Mouse (Mus musculus) intestine, postnatal 0 days (tissue): ENCODE data around the gene Pick1. TPM values are rescaled to one million over a fixed set of nuclear protein-coding genes. Genes with fewer than 3 reads are reported as not detected.

ENCODE experiments used
- ATAC-seq: fragments of 200-750 bp; cut with Nextera tagmentation; 2 replicates; pipeline ENCODE4 v1.8.0; 2017; ENCODE audit warnings: mild to moderate bottlenecking, moderate TSS enrichment, moderate library complexity
- H3K27ac ChIP-seq: fragments of 300-500 bp; sonication (generic); 2 replicates; pipeline ENCODE4 v1.5.1; 2014; ENCODE audit warnings: mild to moderate bottlenecking, low read depth, low read length, moderate library complexity
- H3K27me3 ChIP-seq: fragments of 300-500 bp; sonication (generic); replicated peaks from 2 replicates; pipeline ENCODE4 v1.6.1; 2014; ENCODE audit warnings: low read length, mixed read lengths; ENCODE audit not compliant: control insufficient read depth, insufficient read depth
- H3K36me3 ChIP-seq: fragments of 300-500 bp; sonication (generic); 2 replicates; pipeline ENCODE4 v1.6.1; 2014; ENCODE audit warnings: mild to moderate bottlenecking, moderate library complexity; ENCODE audit not compliant: control insufficient read depth, insufficient read depth
- H3K4me1 ChIP-seq: fragments of 300-500 bp; sonication (generic); replicated peaks from 2 replicates; pipeline ENCODE4 v1.6.1; 2014; ENCODE audit warnings: antibody characterized with exemption, low read length, mixed read lengths; ENCODE audit not compliant: control insufficient read depth, insufficient read depth
- H3K4me2 ChIP-seq: fragments of 300-500 bp; sonication (generic); replicated peaks from 2 replicates; pipeline ENCODE4 v1.6.1; 2014; ENCODE audit warnings: low read depth, mild to moderate bottlenecking, moderate library complexity
- H3K4me3 ChIP-seq: fragments of 300-500 bp; sonication (generic); 2 replicates; pipeline ENCODE4 v1.5.1; 2014; ENCODE audit warnings: low read depth, low read length
- H3K9ac ChIP-seq: fragments of 300-500 bp; sonication (generic); 2 replicates; pipeline ENCODE4 v1.6.1; 2014; ENCODE audit warnings: mild to moderate bottlenecking, low read depth, low read length
- H3K9me3 ChIP-seq: fragments of 300-500 bp; sonication (generic); 2 replicates; pipeline ENCODE4 v1.6.1; 2016; ENCODE audit warnings: mixed run types; ENCODE audit not compliant: control insufficient read depth
- CTCF ChIP-seq: sonication (generic); IDR thresholded peaks from 2 replicates; pipeline ENCODE4 v1.5.1; 2016; ENCODE audit warnings: low read depth, mild to moderate bottlenecking, control low read depth, antibody characterized with exemption, moderate library complexity
- WGBS: fragments of 180-500 bp; shearing (Covaris S2); extraction: QIAGEN DNeasy Blood & Tissue Kit; methylation state at CpG from one replicate; pipeline ENCODE4 v1.1.7; 2014; 5-methylcytosine and 5-hydroxymethylcytosine counted together
- polyA plus RNA-seq: library from polyadenylated mRNA; unstranded; fragments of >200 nt; fragmentation: Nextera tagmentation; extraction: Ambion mirVana; gene quantifications from 2 replicates; pipeline ENCODE4 v1.2.1, GENCODE M21; 2015

The Pick1 gene
- polyA plus RNA-seq, 1 experiment from 2014 or later = 21.9 TPM

DNA sequence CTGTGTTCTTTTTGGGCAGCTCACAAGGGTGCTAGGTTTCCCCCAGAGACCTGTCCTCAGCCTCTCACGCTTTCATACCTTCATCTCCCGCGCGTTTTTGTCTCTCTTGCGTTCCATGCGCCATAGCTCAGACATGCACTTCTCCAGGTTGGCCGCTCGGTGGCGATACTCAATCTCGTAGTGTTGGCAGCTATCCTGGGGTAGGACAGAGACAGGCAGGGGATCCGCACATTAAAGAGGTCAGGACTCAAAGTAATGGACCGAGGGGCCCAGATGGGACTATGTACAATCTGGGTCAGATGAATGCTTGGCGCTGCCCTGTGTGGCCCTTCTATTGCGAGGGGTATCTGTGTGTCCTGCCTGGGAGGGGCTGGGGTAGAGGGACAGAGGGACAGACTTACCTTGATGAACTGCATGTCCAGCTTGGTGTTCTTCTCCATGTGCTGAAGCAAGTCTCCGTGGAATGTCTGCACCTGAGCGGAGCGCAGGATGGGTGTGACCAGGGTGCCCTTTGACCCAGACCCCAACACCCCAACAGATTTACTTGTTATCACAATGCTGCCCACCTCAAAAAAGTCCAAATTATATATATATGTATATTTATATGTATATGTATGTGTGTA, 42.3 kb downstream of the Pick1 start:
- Histone ChIP-seq H3K9ac (no peak overlapping the region), H3K4me1 (0 out of 2 replicates have a peak, but pooled peaks cover 3% of the 10 kb centered on the region), H3K27ac (no peak overlapping the region), H3K36me3 (peaks cover 20% of the 10 kb centered on the region), H3K27me3 (no peaks in the 10 kb centered on the region), H3K4me3 (no peak overlapping the region; the same call in 1 of the 2 replicates), H3K9me3 (no peaks in the 10 kb centered on the region), H3K4me2 (peak overlapping the region; percentile 58)
- 0 out of 2 replicates have a peak, but pooled peaks have one; percentile 19 for ATAC-seq
- WGBS = 12% methylated on average over 17 of the region's 17 CpGs
- peak; percentile 79 for TF ChIP-seq CTCF

DNA sequence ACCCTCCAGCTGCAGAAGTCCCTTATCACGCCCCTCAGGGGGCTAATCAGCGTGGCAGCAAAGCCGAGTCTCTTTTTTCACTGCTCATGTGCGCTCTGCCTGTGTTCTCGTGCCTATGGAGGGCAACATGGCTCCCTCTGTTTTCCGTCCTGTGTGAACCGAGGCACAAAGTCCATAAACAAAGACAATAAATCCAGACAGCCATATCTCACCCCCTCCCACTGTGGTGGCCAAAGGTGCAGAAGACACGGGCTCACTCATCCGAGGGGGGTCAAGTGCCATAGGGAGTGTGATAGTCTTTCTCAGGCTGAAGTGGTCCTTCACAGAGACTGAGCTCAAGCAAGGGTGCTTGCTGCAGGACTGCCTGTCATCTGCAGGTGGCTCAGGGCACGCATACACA, 44.0 kb downstream of the Pick1 start:
- Histone ChIP-seq H3K36me3 (peaks cover 12% of the 10 kb centered on the region), H3K4me2 (no peak overlapping the region), H3K9me3 (no peaks in the 10 kb centered on the region), H3K27ac (no peak overlapping the region), H3K4me3 (no peak overlapping the region), H3K9ac (no peak overlapping the region), H3K4me1 (0 out of 2 replicates have a peak, but pooled peaks cover 3% of the 10 kb centered on the region), H3K27me3 (no peaks in the 10 kb centered on the region)
- ATAC-seq = peak; percentile 57
- 0 out of 2 replicates have a peak, but pooled peaks have one; percentile 5 for TF ChIP-seq CTCF
- WGBS = 29% methylated on average over 10 of the region's 10 CpGs

- peaks cover 4% of the 10 kb centered on the region; the same call in 1 of the 2 replicates for H3K36me3 ChIP-seq
- H3K27me3 ChIP-seq = no peaks in the 10 kb centered on the region
- no peaks in the 10 kb centered on the region for H3K9me3 ChIP-seq
- no peak overlapping the region for H3K4me2 ChIP-seq
- no peak overlapping the region for H3K4me3 ChIP-seq
- WGBS = 72% methylated on average over 10 of the region's 10 CpGs
- no peak overlapping the region for H3K9ac ChIP-seq
- no peak for TF ChIP-seq CTCF
- no peak for ATAC-seq
- H3K27ac ChIP-seq = no peak overlapping the region
- H3K4me1 ChIP-seq = 0 out of 2 replicates have a peak, but pooled peaks cover 3% of the 10 kb centered on the region
Observed at GRCm38 (mm10) chr15:79277728-79278127, 48.8 kb downstream of the Pick1 start.

DNA sequence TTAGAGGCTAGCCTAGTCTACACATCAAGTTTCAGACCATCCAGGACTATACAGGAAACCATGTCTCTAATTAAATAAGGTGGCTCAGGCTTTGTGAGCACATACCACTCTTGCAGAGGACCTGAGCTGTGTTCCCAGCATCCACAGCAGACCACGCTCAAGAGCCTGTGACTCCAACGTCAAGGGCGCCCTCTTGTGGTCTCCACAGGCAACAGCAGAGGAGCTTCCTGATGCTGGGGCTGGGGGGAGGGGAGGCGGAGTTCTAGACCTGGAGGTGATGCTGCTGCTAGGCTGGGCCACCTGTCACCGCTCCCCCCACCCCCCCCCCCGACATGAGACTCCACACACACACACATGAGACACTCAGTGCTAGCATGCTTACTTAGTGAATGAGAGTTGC, 51.2 kb downstream of the Pick1 start:
- peak; percentile 74 for TF ChIP-seq CTCF

GRCm38 (mm10) chr15:79280850-79281249, 51.9 kb downstream of the Pick1 start:
- peak overlapping the region; percentile 86; the same call in 1 of the 2 replicates for H3K27ac ChIP-seq
- TF ChIP-seq CTCF = peak; percentile 59
- 47% methylated on average over 5 of the region's 5 CpGs for WGBS
- peaks cover 9% of the 10 kb centered on the region; the same call in 1 of the 2 replicates for H3K4me1 ChIP-seq
- ATAC-seq = no peak
- H3K9me3 ChIP-seq = no peaks in the 10 kb centered on the region
- H3K36me3 ChIP-seq = peaks cover 4% of the 10 kb centered on the region; the same call in 1 of the 2 replicates
- H3K9ac ChIP-seq = no peak overlapping the region
- no peak overlapping the region for H3K4me3 ChIP-seq
- H3K27me3 ChIP-seq = no peaks in the 10 kb centered on the region
- no peak overlapping the region for H3K4me2 ChIP-seq

More for the DNA sequence above, 51.2 kb downstream of the Pick1 start:
- H3K4me3 ChIP-seq = no peak overlapping the region
- H3K9ac ChIP-seq = no peak overlapping the region
- H3K4me1 ChIP-seq = 0 out of 2 replicates have a peak, but pooled peaks cover 6% of the 10 kb centered on the region
- ATAC-seq = no peak
- no peaks in the 10 kb centered on the region for H3K27me3 ChIP-seq
- peaks cover 4% of the 10 kb centered on the region; the same call in 1 of the 2 replicates for H3K36me3 ChIP-seq
- H3K4me2 ChIP-seq = no peak overlapping the region
- no peaks in the 10 kb centered on the region for H3K9me3 ChIP-seq
- H3K27ac ChIP-seq = no peak overlapping the region
- WGBS = 29% methylated on average over 6 of the region's 6 CpGs

DNA sequence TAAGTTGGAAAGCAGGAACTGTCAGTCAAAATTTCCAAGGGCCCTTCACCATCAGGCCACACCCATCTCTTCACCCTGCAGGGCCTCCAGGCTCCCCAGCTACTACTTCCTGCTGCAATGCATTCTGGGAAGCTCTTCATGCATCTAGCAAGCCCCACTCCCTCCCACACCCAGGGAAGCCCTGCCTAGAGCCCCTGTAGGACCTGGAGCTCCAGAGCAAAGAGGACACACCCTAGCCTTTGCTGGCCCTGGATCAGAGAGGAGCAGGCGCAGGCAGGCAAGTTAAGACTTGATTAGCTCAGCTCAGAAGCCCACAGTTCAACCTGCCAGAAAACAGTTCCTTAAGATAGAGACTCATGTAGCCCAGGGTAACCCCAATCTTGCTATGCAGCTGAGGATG, 52.4 kb downstream of the Pick1 start:
- Histone ChIP-seq H3K4me2 (no peak overlapping the region), H3K4me3 (no peak overlapping the region), H3K9me3 (no peaks in the 10 kb centered on the region), H3K27me3 (no peaks in the 10 kb centered on the region), H3K27ac (peak overlapping the region; percentile 86; the same call in 1 of the 2 replicates), H3K36me3 (peaks cover 7% of the 10 kb centered on the region; the same call in 1 of the 2 replicates), H3K4me1 (peaks cover 9% of the 10 kb centered on the region; the same call in 1 of the 2 replicates), H3K9ac (no peak overlapping the region)
- WGBS = 25% methylated on average over 1 of the region's 1 CpGs
- TF ChIP-seq CTCF = no peak
- ATAC-seq = peak; percentile 40
